Mouse (Mus musculus) gastrocnemius, postnatal 36 days (tissue): ENCODE data around the gene Golga2. TPM values are rescaled to one million over a fixed set of nuclear protein-coding genes. Genes with fewer than 3 reads are reported as not detected.
A peak's percentile ranks its signal among the peaks of the same experiment; 100 is the strongest.
"Not testable (repeated sequence)": the region's sequence is repeated elsewhere in the genome, so short reads cannot be mapped to it uniquely, and the experiment has no call there.

Source experiments
- DNase-seq, 2 experiments: peaks; one replicate each; pipeline ENCODE4 v3.0.0; 2022
- intact Hi-C: fragments of 180-260 bp; cut with DNase I; formaldehyde crosslinking; loops from one replicate; pipeline ENCODE4 v1.15.1; 2025
- total RNA-seq, 2 experiments: library from RNA; stranded (reverse); gene quantifications; 2 replicates each; pipeline ENCODE4 v1.2.3; 2021

Gene Golga2
- total RNA-seq, 2 experiments from 2014 or later: 54.1 to 54.7 TPM

GRCm38 (mm10) chr2:32283986-32284385, 3.2 kb upstream of the Golga2 start:
- DNase-seq: no peak
- intact Hi-C loops: loop anchor here (2.0 kb wide), 1 partner anchor 23 kb away; the partner anchor contains the start of gene Uck1

GRCm38 (mm10) chr2:32287923-32288367, 761 bp downstream of the Golga2 start, which contains the start of gene Swi5:
Swi5 (minus strand) TSS chr2:32288075.
- intact Hi-C loops: loop anchor here (5.0 kb wide), 1 partner anchor 151 kb away; no protein-coding TSS in a partner anchor
- peak; percentile 95 to 98 for DNase-seq

- intact Hi-C loops: loop anchor here (5.0 kb wide), 1 partner anchor 151 kb away; no protein-coding TSS in a partner anchor
- no peak for DNase-seq
Observed at GRCm38 (mm10) chr2:32288371-32288931, 1.3 kb downstream of the Golga2 start.

GRCm38 (mm10) chr2:32289578-32289977, 2.4 kb downstream of the Golga2 start:
- intact Hi-C loops: loop anchor here (5.0 kb wide), 1 partner anchor 152 kb away; no protein-coding TSS in a partner anchor
- DNase-seq: no peak

- intact Hi-C loops: no loop called here
- DNase-seq: peak; percentile 57 to 58
Observed at GRCm38 (mm10) chr2:32294348-32294747, 7.2 kb downstream of the Golga2 start.

GRCm38 (mm10) chr2:32295285-32295684, 8.1 kb downstream of the Golga2 start:
- intact Hi-C loops: no loop called here

GRCm38 (mm10) chr2:32295842-32296241, 8.7 kb downstream of the Golga2 start:
- intact Hi-C loops, DNase-seq: not testable (repeated sequence)

More at GRCm38 (mm10) chr2:32295285-32295684, 8.1 kb downstream of the Golga2 start:
- no peak for DNase-seq

GRCm38 (mm10) chr2:32299469-32299868, 12.3 kb downstream of the Golga2 start:
- intact Hi-C loops: no loop called here
- DNase-seq: no peak

GRCm38 (mm10) chr2:32302952-32303351, 15.8 kb downstream of the Golga2 start:
- no peak for DNase-seq
- intact Hi-C loops: loop anchor here (5.0 kb wide), 1 partner anchor 184 kb away; no protein-coding TSS in a partner anchor

- no peak for DNase-seq
- intact Hi-C loops: loop anchor here (5.0 kb wide), 1 partner anchor 183 kb away; no protein-coding TSS in a partner anchor
Observed at GRCm38 (mm10) chr2:32304145-32304832, 17.1 kb downstream of the Golga2 start.

GRCm38 (mm10) chr2:32305668-32306067, 18.5 kb downstream of the Golga2 start:
- DNase-seq: no peak
- intact Hi-C loops: no loop called here

GRCm38 (mm10) chr2:32306176-32306575, 19.0 kb downstream of the Golga2 start:
- DNase-seq: no peak
- intact Hi-C loops: no loop called here

GRCm38 (mm10) chr2:32307247-32307798, 20.1 kb downstream of the Golga2 start:
- no peak for DNase-seq
- intact Hi-C loops: no loop called here

GRCm38 (mm10) chr2:32307941-32308760, 21.0 kb downstream of the Golga2 start:
- intact Hi-C loops: no loop called here
- no peak for DNase-seq

- intact Hi-C loops: no loop called here
- no peak for DNase-seq
Observed at GRCm38 (mm10) chr2:32308870-32309568, 21.8 kb downstream of the Golga2 start.

- intact Hi-C loops: no loop called here
Observed at GRCm38 (mm10) chr2:32310096-32310845, 23.1 kb downstream of the Golga2 start.

GRCm38 (mm10) chr2:32311443-32312317, 24.5 kb downstream of the Golga2 start:
- no peak for DNase-seq
- intact Hi-C loops: no loop called here

More at GRCm38 (mm10) chr2:32310096-32310845, 23.1 kb downstream of the Golga2 start:
- no peak for DNase-seq
